Mouse (Mus musculus) thymus, adult 2 months (tissue): Measurements from ENCODE around the gene Mgmt.

Experiments used
- CTCF ChIP-seq: fragments of 200-500 bp; IDR thresholded peaks from 2 replicates; pipeline ENCODE4 v1.5.1; 2012; ENCODE audit warnings: mild to moderate bottlenecking, control low read depth, low read length, moderate library complexity, borderline replicate concordance; ENCODE audit not compliant: control insufficient read depth, poor library complexity, insufficient read depth; ENCODE audit errors: extremely low read depth
- POLR2A ChIP-seq: fragments of 200-500 bp; IDR thresholded peaks from 2 replicates; pipeline ENCODE4 v1.6.1; 2012; ENCODE audit warnings: mild to moderate bottlenecking, low read length, control low read depth, moderate library complexity; ENCODE audit not compliant: control insufficient read depth, poor library complexity, insufficient read depth; ENCODE audit errors: extremely low read depth

DNA sequence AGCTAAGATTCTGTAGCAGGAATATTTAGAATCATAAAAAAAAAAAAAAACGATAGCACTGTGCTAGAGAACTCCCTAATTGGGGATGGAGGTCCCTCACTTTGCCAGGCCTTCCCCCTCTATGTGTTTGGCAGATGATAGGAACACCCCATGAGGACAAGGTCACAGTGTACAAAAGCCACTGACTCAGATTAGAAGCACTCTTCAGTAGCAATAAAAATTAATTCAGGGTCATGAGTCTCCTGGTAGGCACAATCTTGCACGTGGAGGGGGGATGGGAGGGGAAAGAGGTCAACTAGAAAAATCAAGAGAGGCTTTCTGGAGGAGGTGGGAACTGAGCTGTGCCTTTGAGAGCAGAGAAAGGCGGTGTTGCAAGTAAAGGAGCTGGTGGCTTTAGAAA, 247.0 kb downstream of the Mgmt start:
- TF ChIP-seq CTCF (no peak), POLR2A (no peak)
